Mouse (Mus musculus) hindbrain, embryonic 13.5 days (tissue): ENCODE measurements around the gene Zpld1. TPM values are rescaled to one million over a fixed set of nuclear protein-coding genes. Genes with fewer than 3 reads are reported as not detected.

Experiments
- ATAC-seq: fragments of 200-750 bp; cut with Nextera tagmentation; 2 replicates; pipeline ENCODE4 v1.8.0; 2017; ENCODE audit warnings: moderate TSS enrichment; ENCODE audit not compliant: low FRiP score
- H3K27ac ChIP-seq: fragments of 300-500 bp; sonication (generic); 2 replicates; pipeline ENCODE4 v1.5.1; 2015; ENCODE audit warnings: inconsistent platforms, mild to moderate bottlenecking, moderate library complexity
- H3K27me3 ChIP-seq: fragments of 300-500 bp; sonication (generic); 2 replicates; pipeline ENCODE4 v1.6.1; 2015; ENCODE audit warnings: mild to moderate bottlenecking, inconsistent platforms
- H3K36me3 ChIP-seq: fragments of 300-500 bp; sonication (generic); 2 replicates; pipeline ENCODE4 v1.6.1; 2015; ENCODE audit warnings: mild to moderate bottlenecking, inconsistent platforms
- H3K4me1 ChIP-seq: fragments of 300-500 bp; sonication (generic); replicated peaks from 2 replicates; pipeline ENCODE4 v1.6.1; 2015; ENCODE audit warnings: inconsistent platforms
- H3K4me2 ChIP-seq: fragments of 300-500 bp; sonication (generic); 2 replicates; pipeline ENCODE4 v1.6.1; 2015; ENCODE audit warnings: inconsistent platforms, mild to moderate bottlenecking, moderate library complexity
- H3K4me3 ChIP-seq: fragments of 300-500 bp; sonication (generic); 2 replicates; pipeline ENCODE4 v1.5.1; 2015; ENCODE audit warnings: mild to moderate bottlenecking, inconsistent platforms
- H3K9ac ChIP-seq: fragments of 300-500 bp; sonication (generic); 2 replicates; pipeline ENCODE4 v1.6.1; 2015; ENCODE audit warnings: mild to moderate bottlenecking, inconsistent platforms
- H3K9me3 ChIP-seq: fragments of 300-500 bp; sonication (generic); 2 replicates; pipeline ENCODE4 v1.6.1; 2016; ENCODE audit warnings: inconsistent platforms
- WGBS: fragments of 180-500 bp; shearing (Covaris S2); methylation state at CpG from one replicate; pipeline ENCODE4 v1.1.7; 2015; 5-methylcytosine and 5-hydroxymethylcytosine counted together
- polyA plus RNA-seq: library from polyadenylated mRNA; unstranded; fragments of >200 nt; fragmentation: Nextera tagmentation; extraction: Ambion mirVana; gene quantifications from 2 replicates; pipeline ENCODE4 v1.2.1, GENCODE M21; 2015

Zpld1 gene
- polyA plus RNA-seq, 1 experiment from 2014 or later, result 1.1 TPM

- no peaks in the 10 kb centered on the region for H3K36me3 ChIP-seq
- H3K27ac ChIP-seq, result no peak overlapping the region
- no peak overlapping the region for H3K9ac ChIP-seq
- no peaks in the 10 kb centered on the region for H3K4me1 ChIP-seq
- no peak for ATAC-seq
- WGBS, result 94% methylated on average over 1 of the region's 1 CpGs
- H3K4me2 ChIP-seq, result no peak overlapping the region
- no peaks in the 10 kb centered on the region for H3K27me3 ChIP-seq
- no peak overlapping the region for H3K4me3 ChIP-seq
- H3K9me3 ChIP-seq, result no peaks in the 10 kb centered on the region
These were observed 93.8 kb downstream of the Zpld1 start for GRCm38 (mm10) chr16:55203945-55204344.

- Histone ChIP-seq H3K36me3 (no peaks in the 10 kb centered on the region), H3K4me2 (no peak overlapping the region), H3K4me1 (no peaks in the 10 kb centered on the region), H3K27me3 (no peaks in the 10 kb centered on the region), H3K9me3 (no peaks in the 10 kb centered on the region), H3K4me3 (no peak overlapping the region), H3K27ac (no peak overlapping the region), H3K9ac (no peak overlapping the region)
- ATAC-seq, result no peak
- WGBS, result 48% methylated on average over 2 of the region's 2 CpGs
These were observed 107.4 kb downstream of the Zpld1 start for GRCm38 (mm10) chr16:55190397-55190796.

DNA sequence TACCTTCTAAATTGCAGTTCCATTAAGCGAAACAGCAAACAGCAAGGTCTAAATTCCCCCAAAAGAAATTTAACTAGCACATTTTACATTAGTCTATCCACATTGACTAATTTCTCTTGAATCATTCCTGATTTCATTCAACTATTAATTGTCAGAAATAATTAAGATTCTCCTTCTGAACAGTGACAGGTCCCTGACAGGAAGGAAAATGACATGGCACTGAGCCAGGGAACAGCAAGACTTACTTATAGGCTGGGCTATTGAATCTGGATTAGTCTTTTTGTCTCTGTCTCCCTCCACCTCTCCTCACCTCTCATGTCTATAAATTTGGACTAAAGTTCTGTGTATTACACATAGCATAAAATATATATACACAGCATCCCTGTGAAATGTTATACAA is 112.4 kb downstream of the Zpld1 start:
- 88% methylated on average over 1 of the region's 1 CpGs for WGBS
- Histone ChIP-seq H3K27me3 (no peaks in the 10 kb centered on the region), H3K9ac (no peak overlapping the region), H3K9me3 (no peaks in the 10 kb centered on the region), H3K4me3 (no peak overlapping the region), H3K4me2 (no peak overlapping the region), H3K27ac (no peak overlapping the region), H3K36me3 (no peaks in the 10 kb centered on the region), H3K4me1 (no peaks in the 10 kb centered on the region)
- ATAC-seq, result no peak
